Mouse (Mus musculus): ENCODE results near the gene Tmem117.

Gene Tmem117

GRCm38 (mm10) chr15:95145118-95145517 lies 516.1 kb downstream of the Tmem117 start:
- CTCF ChIA-PET = no interaction called here

Measured in spleen, embryonic (tissue).